Mouse (Mus musculus) intestine, embryonic 14.5 days (tissue): ENCODE data around the gene Inpp5f. TPM values are rescaled to one million over a fixed set of nuclear protein-coding genes. Genes with fewer than 3 reads are reported as not detected.

Experiments used
- ATAC-seq: fragments of 200-750 bp; cut with Nextera tagmentation; replicated peaks from 2 replicates; pipeline ENCODE4 v1.8.0; 2017; ENCODE audit warnings: low read depth, moderate number of reproducible peaks, moderate TSS enrichment, moderate library complexity; ENCODE audit not compliant: low FRiP score, low TSS enrichment
- DNase-seq: peaks from one replicate; pipeline ENCODE4 v3.0.0-alpha.2; 2018; ENCODE audit warnings: low spot score
- H3K27ac ChIP-seq: fragments of 300-500 bp; sonication (generic); 2 replicates; pipeline ENCODE4 v1.5.1; 2014; ENCODE audit warnings: low read depth, mild to moderate bottlenecking, control low read depth
- H3K27me3 ChIP-seq: fragments of 300-500 bp; sonication (generic); replicated peaks from 2 replicates; pipeline ENCODE4 v1.6.1; 2014; ENCODE audit warnings: low read length, control low read depth; ENCODE audit not compliant: control insufficient read depth, insufficient read depth
- H3K36me3 ChIP-seq: fragments of 300-500 bp; sonication (generic); 2 replicates; pipeline ENCODE4 v1.6.1; 2014; ENCODE audit warnings: low read length, control low read depth; ENCODE audit not compliant: control insufficient read depth, insufficient read depth
- H3K4me1 ChIP-seq: fragments of 300-500 bp; sonication (generic); replicated peaks from 2 replicates; pipeline ENCODE4 v1.6.1; 2014; ENCODE audit warnings: low read length, control low read depth, mixed read lengths; ENCODE audit not compliant: control insufficient read depth, insufficient read depth
- H3K4me2 ChIP-seq: fragments of 300-500 bp; sonication (generic); 2 replicates; pipeline ENCODE4 v1.6.1; 2014; ENCODE audit warnings: low read length
- H3K4me3 ChIP-seq: fragments of 300-500 bp; sonication (generic); 2 replicates; pipeline ENCODE4 v1.5.1; 2014; ENCODE audit warnings: low read depth, low read length, control low read depth, mixed read lengths
- H3K9ac ChIP-seq: fragments of 300-500 bp; sonication (generic); 2 replicates; pipeline ENCODE4 v1.6.1; 2014; ENCODE audit warnings: mild to moderate bottlenecking, low read length
- H3K9me3 ChIP-seq: fragments of 300-500 bp; sonication (generic); 2 replicates; pipeline ENCODE4 v1.6.1; 2016; ENCODE audit warnings: low read length, control low read depth; ENCODE audit not compliant: control insufficient read depth
- WGBS: fragments of 180-500 bp; shearing (Covaris S2); extraction: QIAGEN DNeasy Blood & Tissue Kit; methylation state at CpG from one replicate; pipeline ENCODE4 v1.1.7; 2014; 5-methylcytosine and 5-hydroxymethylcytosine counted together
- polyA plus RNA-seq: library from polyadenylated mRNA; unstranded; fragments of >200 nt; fragmentation: Nextera tagmentation; extraction: Ambion mirVana; gene quantifications from 2 replicates; pipeline ENCODE4 v1.2.1, GENCODE M21; 2014

The Inpp5f gene
- polyA plus RNA-seq, 1 experiment from 2014 or later = 33.7 TPM

GRCm38 (mm10) chr7:128725189-128725588 lies 114.1 kb downstream of the Inpp5f start:
- WGBS = 82% methylated on average over 9 of the region's 9 CpGs
- Histone ChIP-seq H3K27ac (no peak overlapping the region), H3K27me3 (no peaks in the 10 kb centered on the region), H3K4me3 (no peak overlapping the region), H3K9me3 (no peaks in the 10 kb centered on the region), H3K9ac (no peak overlapping the region), H3K36me3 (peaks cover 32% of the 10 kb centered on the region), H3K4me1 (peaks cover 11% of the 10 kb centered on the region; the same call in 1 of the 2 replicates), H3K4me2 (no peak overlapping the region)
- ATAC-seq (0 out of 2 replicates have a peak, but pooled peaks have one; percentile 33), DNase-seq (no peak)

DNA sequence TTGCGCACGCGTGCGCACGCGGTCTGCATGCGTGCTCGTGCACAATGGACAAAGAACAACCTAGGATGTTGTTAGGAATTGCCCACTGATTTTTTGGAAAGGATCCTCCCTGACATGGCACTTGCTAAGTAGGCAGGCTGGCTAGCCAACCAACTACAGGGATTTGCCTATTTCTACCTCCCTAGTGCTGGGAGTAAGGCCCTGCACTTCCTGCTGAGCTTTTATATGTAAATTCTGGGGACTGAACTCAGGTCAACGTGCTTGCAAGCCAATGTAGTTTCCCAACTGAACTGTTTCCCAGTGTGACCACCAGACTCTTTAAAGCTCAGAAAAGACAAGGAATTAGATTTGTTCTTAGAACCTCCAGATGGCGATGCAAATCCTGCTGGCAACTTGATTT lies 115.9 kb downstream of the Inpp5f start:
- Histone ChIP-seq H3K27me3 (no peaks in the 10 kb centered on the region), H3K9ac (no peak overlapping the region), H3K4me2 (no peak overlapping the region), H3K4me3 (no peak overlapping the region), H3K27ac (no peak overlapping the region), H3K9me3 (no peaks in the 10 kb centered on the region), H3K36me3 (peaks cover 21% of the 10 kb centered on the region), H3K4me1 (peaks cover 11% of the 10 kb centered on the region; the same call in 1 of the 2 replicates)
- 72% methylated on average over 10 of the region's 10 CpGs for WGBS
- no peak for ATAC-seq
- no peak for DNase-seq

DNA sequence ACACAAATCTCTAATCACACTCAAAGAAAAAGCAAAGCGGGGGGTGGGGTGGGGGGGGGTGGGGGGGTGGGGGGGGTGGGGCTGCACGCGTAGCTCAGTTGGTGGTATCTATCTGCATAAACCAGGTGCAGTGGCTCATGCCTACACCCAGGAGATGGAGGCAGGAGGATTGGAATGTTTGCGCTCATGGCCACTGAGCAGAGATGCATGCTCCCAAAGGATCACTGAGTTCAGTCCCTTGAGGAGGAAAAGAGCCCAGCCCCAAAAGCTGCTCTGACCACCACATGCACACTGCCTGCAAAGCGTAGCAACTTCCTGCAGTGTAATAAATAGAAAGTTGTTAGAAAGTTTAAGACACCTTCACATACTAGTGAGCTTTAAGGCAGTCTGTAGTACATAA lies 116.6 kb downstream of the Inpp5f start:
- Histone ChIP-seq H3K9me3 (no peaks in the 10 kb centered on the region), H3K4me2 (no peak overlapping the region), H3K9ac (no peak overlapping the region), H3K27ac (no peak overlapping the region), H3K27me3 (no peaks in the 10 kb centered on the region), H3K4me1 (peaks cover 11% of the 10 kb centered on the region; the same call in 1 of the 2 replicates), H3K4me3 (no peak overlapping the region), H3K36me3 (peaks cover 14% of the 10 kb centered on the region)
- DNase-seq (no peak), ATAC-seq (0 out of 2 replicates have a peak, but pooled peaks have one; percentile 29)
- 68% methylated on average over 5 of the region's 5 CpGs for WGBS

GRCm38 (mm10) chr7:128728738-128729137 lies 117.6 kb downstream of the Inpp5f start:
- Histone ChIP-seq H3K36me3 (peaks cover 5% of the 10 kb centered on the region; the same call in 1 of the 2 replicates), H3K4me1 (peaks cover 11% of the 10 kb centered on the region; the same call in 1 of the 2 replicates), H3K4me3 (no peak overlapping the region), H3K9me3 (no peaks in the 10 kb centered on the region), H3K9ac (no peak overlapping the region), H3K27me3 (no peaks in the 10 kb centered on the region), H3K27ac (no peak overlapping the region), H3K4me2 (no peak overlapping the region)
- ATAC-seq = no peak
- WGBS = 69% methylated on average over 10 of the region's 10 CpGs
- DNase-seq = no peak

DNA sequence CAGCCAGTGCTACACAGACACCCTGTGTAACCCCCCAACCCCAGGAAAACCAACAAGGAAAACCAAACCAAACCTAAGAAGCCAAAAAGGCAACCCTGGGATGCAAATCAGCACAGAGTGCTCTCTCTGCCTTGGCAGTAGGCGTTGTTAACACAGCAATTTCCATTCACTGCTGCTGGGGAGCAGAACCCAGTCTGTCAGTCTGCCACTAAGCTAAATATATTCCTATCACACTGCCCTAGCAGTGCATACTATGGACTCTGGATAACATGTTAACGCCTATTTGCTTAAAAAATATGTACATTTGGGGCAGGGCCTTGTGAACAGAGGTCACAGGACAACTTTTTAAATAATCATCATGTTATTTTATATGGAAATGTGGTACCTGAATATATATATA lies 120.5 kb downstream of the Inpp5f start:
- Histone ChIP-seq H3K4me2 (no peak overlapping the region), H3K27ac (no peak overlapping the region), H3K4me3 (no peak overlapping the region), H3K9me3 (no peaks in the 10 kb centered on the region), H3K9ac (no peak overlapping the region), H3K4me1 (0 out of 2 replicates have a peak, but pooled peaks cover 6% of the 10 kb centered on the region), H3K36me3 (no peaks in the 10 kb centered on the region), H3K27me3 (no peaks in the 10 kb centered on the region)
- 69% methylated on average over 2 of the region's 2 CpGs for WGBS
- ATAC-seq (no peak), DNase-seq (no peak)

DNA sequence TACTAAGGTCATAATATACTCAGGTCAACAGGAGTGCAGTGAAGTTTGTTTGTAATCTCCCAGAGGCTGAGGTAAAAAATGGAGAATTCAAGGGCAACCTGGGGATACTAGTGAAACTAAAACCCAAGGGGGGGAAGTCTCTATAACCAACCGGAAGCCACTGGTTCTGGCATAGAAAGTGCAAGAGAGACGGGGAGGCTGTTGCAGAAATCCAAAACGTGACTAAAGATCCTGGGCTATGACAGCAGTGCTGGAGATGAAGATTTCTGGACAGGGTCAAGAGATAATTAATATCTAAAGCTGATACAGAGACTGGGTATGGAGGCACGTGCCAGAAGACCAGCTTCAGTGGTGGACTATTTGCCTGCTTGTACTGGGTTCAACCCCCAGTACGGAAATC lies 126.9 kb downstream of the Inpp5f start:
- ATAC-seq (no peak), DNase-seq (no peak)
- no peaks in the 10 kb centered on the region for H3K9me3 ChIP-seq
- no peaks in the 10 kb centered on the region for H3K36me3 ChIP-seq
- H3K4me1 ChIP-seq = peaks cover 17% of the 10 kb centered on the region
- peak overlapping the region; percentile 98; the same call in 1 of the 2 replicates for H3K4me3 ChIP-seq
- no peaks in the 10 kb centered on the region for H3K27me3 ChIP-seq
- no peak overlapping the region; the same call in 1 of the 2 replicates for H3K9ac ChIP-seq
- peak overlapping the region; percentile 96 for H3K4me2 ChIP-seq
- WGBS = 58% methylated on average over 5 of the region's 5 CpGs
- H3K27ac ChIP-seq = no peak overlapping the region

- DNase-seq (peak; percentile 58), ATAC-seq (no peak)
- Histone ChIP-seq H3K36me3 (no peaks in the 10 kb centered on the region), H3K27me3 (no peaks in the 10 kb centered on the region), H3K4me1 (peaks cover 18% of the 10 kb centered on the region), H3K9me3 (no peaks in the 10 kb centered on the region), H3K4me2 (peak overlapping the region; percentile 96), H3K4me3 (peak overlapping the region; percentile 98), H3K9ac (peak overlapping the region; percentile 96), H3K27ac (no peak overlapping the region)
- 0% methylated on average over 15 of the region's 15 CpGs for WGBS
These were observed 128.0 kb downstream of the Inpp5f start for GRCm38 (mm10) chr7:128739116-128739461.

GRCm38 (mm10) chr7:128739462-128740277 lies 128.5 kb downstream of the Inpp5f start:
- peak overlapping the region; percentile 96 for H3K4me2 ChIP-seq
- ATAC-seq = peak; percentile 36; the same call in 1 of the 2 replicates
- under 1% methylated on average over 79 of the region's 80 CpGs for WGBS
- peak overlapping the region; percentile 96 for H3K9ac ChIP-seq
- H3K27ac ChIP-seq = peak overlapping the region; percentile 78
- peak overlapping the region; percentile 98 for H3K4me3 ChIP-seq
- H3K27me3 ChIP-seq = no peaks in the 10 kb centered on the region
- DNase-seq = peak; percentile 70
- no peaks in the 10 kb centered on the region for H3K9me3 ChIP-seq
- peaks cover 20% of the 10 kb centered on the region for H3K4me1 ChIP-seq
- no peaks in the 10 kb centered on the region for H3K36me3 ChIP-seq
